Mouse (Mus musculus): Measurements from ENCODE around the gene Nbeal2.
A peak's percentile ranks its signal among the peaks of the same experiment; 100 is the strongest.
"Not testable (repeated sequence)": the region's sequence is repeated elsewhere in the genome, so short reads cannot be mapped to it uniquely, and the experiment has no call there.

The Nbeal2 gene

GRCm38 (mm10) chr9:110653655-110654461, at the start of gene Nbeal2:
Gene Nbeal2, minus strand, starts transcription at chr9:110654161.
- DNase-seq (ENCODE audit: low spot score) = peak; percentile 86

- DNase-seq (ENCODE audit: low spot score) = no peak
These were observed 48.9 kb upstream of the Nbeal2 start for GRCm38 (mm10) chr9:110702848-110703247.

DNA sequence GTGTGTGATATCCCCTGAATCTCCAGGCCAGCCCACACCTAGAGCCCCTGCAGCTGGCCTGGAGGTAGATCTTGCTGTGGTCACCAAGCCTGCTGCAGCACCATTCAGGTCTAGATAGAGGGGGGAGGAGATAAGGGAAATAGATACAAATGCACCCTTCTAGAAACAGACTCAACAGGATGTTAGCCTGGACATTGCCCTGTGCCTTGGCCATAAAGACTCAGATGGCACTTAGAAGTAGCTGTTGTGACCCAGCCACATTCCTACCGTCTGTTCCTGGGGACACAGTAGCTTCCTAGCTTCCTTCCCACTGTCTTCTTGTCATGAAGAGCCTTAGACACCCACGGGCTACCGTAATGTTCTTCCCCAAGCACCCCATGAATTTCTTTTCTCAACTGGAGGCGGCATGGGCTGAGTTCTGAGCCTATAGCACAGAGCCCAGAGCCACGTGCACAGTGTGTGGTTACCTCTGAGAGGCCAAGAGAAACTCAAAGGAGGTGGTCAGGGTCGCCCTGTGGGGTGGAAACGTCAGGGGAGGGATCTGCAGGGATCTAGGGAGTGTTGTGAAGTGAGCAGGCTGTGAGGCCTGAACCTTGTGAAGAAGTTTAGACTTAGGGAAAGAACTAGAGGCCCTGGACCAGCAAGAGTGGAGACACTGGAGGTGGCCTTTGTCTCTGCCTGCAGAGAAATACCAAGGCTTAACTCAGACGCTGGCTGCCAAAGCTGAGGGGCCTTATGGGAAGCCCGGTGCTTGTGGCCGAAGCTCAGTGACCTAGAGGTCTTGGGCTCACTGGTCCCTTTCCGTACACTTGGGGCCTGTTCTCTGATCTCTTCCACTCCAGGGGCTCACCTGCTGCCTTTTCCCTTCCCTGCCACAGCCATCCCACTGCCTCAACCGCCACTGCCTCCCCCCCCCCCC, 47.4 kb upstream of the Nbeal2 start:
- DNase-seq (ENCODE audit: low spot score) = no peak

DNA sequence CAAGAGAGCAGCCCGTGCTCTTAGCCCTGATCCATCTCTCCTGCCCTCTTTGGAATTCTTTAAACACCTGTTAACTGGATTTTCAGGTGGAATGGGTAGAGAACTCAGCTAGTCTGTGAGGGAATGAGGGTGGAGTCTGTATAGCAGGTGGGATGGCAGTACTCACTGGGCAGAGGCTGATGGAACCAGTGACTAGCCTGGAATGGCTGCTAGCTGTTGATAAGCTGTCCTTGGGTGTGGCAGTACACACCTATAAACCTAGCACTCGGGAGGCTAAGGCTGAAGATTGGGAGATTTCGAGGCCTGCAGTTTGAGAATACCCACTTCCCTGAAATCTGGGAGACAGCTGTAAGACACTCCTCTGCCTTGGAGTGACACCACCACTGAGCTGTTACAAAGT, 45.6 kb upstream of the Nbeal2 start:
- no peak for DNase-seq (ENCODE audit: low spot score)

GRCm38 (mm10) chr9:110697465-110697864, 43.5 kb upstream of the Nbeal2 start:
- DNase-seq (ENCODE audit: low spot score) = no peak

GRCm38 (mm10) chr9:110696427-110696826, 42.5 kb upstream of the Nbeal2 start:
- DNase-seq (ENCODE audit: low spot score) = no peak

DNA sequence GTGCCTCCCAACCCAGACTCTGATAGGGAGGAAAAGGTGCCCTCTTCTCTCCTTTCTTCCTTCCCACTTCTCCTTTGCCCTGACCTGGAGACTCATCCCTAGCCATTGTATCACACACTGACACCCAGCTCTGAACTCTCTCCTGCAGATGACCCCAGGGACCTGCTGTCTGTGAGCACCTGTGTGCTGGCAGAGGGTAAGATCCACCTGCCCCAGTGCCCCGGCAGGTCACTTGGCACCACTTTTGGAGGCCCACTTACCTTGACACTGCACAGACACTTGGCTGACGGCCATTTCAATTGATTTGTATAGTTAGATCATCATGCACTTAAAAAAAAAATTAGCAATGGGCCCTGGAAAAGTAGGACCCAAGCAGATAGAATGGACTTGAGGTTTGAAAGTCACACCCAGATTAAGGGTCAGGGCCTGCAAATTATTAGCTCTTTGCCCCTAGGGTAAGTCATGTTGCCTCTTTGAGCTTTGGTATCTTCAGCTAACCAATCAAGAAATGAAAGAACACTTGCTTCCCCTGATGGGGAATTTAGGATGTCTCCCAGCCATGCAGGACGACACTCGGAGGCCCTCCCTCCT, 41.3 kb upstream of the Nbeal2 start:
- DNase-seq (ENCODE audit: low spot score) = no peak

GRCm38 (mm10) chr9:110689261-110689779, 35.4 kb upstream of the Nbeal2 start:
- DNase-seq (ENCODE audit: low spot score) = no peak

DNA sequence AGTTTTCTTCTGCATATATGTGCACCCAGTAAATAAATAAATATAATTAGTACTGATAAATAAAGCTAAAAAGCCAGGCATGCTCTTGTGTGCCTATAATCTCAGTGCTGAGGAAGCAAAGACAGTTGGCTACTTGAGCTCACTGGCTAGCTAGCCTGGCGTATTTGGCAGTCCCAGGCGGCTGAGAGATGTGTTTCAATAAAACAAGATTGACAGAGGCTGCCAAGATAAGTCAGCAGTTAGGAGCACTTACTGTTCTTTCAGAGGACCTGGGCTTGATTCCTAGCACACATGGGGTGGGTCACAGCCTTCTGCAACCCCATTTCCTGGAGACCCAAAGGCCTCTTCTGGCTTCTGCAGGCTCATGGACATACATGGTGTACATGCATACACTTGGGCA, 33.9 kb upstream of the Nbeal2 start:
- DNase-seq (ENCODE audit: low spot score) = no peak

- no peak for DNase-seq (ENCODE audit: low spot score)
These were observed 33.1 kb upstream of the Nbeal2 start for GRCm38 (mm10) chr9:110687061-110687460.

DNA sequence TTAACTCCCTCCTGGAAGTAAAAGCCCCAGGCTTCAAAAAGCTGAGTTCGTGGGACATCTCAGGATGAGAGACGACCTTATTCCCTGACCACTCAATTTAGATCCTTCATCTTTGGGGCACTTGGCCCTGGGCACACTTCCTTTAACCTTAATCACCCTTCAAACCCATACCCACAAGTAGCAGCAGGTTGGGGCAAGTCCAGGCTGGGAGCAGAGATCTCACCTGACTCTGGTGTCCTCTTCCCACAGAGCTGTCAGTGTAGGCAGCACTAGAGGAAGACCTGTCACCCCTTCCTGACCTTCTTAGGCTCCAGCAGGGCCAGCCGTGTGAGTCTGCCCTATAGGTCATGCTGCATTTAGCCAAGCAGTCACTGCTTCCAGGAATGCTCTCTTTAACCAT, 32.5 kb upstream of the Nbeal2 start:
- no peak for DNase-seq (ENCODE audit: low spot score)

DNA sequence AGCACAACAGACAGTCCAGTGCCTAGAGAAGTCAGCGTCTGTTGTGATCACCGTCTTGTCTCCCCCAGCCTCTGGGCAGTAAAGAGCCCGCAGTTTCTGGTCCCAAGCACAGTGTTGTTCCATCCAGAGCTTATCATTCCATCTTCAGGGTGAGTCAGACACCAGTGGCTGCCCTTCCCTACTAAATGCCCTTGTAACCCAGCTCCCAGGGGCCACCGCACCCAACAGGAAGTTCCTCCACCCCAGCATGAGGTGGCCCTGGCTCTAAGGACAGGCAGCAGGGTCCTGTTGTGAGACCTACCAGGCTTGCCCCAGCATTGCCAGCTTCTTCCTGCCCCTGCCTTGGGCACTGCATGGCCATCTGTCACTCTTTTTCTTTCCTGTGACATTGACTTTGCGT, 31.6 kb upstream of the Nbeal2 start:
- DNase-seq (ENCODE audit: low spot score) = no peak

DNA sequence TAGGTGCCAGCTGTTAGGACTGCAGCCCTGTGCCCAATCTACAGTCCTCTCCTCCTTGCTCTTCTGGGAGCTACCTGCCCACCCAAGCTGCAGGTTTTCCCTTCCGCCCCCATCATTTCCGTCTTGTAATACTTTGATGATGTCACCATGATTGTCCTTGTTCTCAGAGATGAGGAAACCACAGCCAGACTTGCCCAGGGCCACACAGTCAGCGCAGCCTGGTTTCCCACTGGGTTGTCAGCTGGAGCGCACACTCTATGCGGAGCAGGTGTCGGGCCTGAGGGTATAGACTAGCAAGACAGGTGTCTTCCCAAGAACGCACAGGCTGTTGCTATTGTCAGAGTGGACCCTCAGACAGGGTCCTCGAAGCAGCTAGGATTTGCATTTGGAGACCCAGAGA, 31.2 kb upstream of the Nbeal2 start:
- no peak for DNase-seq (ENCODE audit: low spot score)

GRCm38 (mm10) chr9:110684100-110684831, 30.3 kb upstream of the Nbeal2 start:
- peak; percentile 77 for DNase-seq (ENCODE audit: low spot score)

DNA sequence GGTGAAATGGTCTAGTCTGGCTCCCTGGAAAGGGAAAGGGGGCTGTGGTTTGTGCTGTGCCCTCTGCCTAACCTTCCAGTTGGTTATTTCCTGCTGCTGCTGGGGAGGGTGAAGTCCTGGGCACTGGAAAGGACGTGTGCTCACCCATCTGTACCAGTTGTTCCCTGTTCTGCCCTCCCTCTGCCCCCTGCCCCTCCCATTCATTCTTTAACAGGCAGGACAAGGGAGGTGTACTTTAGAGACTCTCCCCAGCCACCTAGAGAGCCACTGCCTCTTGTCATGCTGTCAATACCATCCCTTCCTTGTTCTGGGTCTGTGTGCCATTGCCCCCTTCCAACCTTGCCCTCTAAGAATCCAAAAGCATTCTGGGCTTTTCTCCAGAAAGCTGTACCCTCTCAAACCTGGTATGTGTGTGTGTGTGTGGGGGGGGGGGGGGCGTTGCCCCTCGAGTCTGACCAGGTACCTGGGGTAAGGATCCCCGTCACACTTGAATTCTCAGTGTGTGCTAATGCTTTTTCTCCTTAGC, 29.7 kb upstream of the Nbeal2 start:
- DNase-seq (ENCODE audit: low spot score) = no peak

DNA sequence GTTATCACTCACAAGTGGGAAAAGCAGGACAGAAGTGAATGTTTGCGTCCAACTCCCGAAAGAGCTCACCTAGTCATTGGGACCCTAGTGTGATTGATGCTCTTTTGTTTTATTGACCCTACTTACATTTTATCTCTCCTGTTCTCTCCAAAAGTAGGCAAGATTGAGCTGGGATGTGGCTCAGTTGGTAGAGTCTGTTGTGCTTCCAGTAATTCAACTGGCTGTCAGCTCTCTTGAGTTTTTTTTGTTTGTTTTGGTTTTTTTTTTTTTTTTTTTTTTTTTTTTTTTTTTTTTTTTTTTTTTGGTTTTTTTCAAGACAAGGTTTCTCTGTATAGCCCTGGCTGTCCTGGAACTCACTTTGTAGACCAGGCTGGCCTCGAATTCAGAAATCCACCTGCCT, 28.7 kb upstream of the Nbeal2 start:
- DNase-seq (ENCODE audit: low spot score) = not testable (repeated sequence)

- DNase-seq (ENCODE audit: low spot score) = no peak
These were observed 28.3 kb upstream of the Nbeal2 start for GRCm38 (mm10) chr9:110682255-110682654.

DNA sequence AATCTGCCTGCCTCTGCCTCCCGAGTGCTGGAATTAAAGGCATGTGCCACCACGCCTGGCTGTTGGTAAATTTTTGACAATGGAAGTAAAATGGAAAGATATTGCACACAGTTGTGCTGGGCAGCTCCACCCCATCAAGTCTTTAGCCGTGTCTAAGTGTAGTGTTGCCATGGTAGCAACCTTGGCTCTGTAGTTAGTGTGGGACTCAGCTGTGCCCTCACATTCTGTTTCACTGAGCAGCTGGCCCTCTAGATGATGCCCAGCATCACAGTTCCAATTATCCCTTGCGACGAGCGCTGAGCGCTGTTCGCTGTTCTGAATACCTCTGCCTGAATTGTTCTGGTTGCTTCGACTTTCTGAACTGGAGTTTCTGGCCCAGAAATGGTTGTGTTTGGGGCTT, 27.9 kb upstream of the Nbeal2 start:
- DNase-seq (ENCODE audit: low spot score) = no peak

- DNase-seq (ENCODE audit: low spot score) = no peak
These were observed 27.0 kb upstream of the Nbeal2 start for GRCm38 (mm10) chr9:110680736-110681507.

DNA sequence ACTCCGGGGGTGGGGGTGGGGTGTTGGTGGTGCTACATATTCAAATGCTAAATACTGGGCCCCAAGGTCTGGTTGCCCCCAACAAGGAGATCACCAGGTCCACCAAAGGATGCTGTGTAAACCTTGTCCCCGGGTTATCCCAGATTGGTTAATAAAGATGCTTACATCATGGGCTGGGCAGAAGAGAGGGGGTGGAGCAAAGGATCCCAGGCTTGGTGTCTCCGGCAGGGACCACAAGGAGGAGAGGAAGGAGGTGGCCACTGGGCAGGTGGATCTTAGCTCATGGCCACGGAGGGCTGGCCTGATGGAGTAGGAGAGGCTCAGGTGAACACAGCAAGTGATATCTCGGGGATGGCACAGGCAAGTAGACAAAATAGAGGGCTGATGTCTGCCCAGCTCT, 24.9 kb upstream of the Nbeal2 start:
- DNase-seq (ENCODE audit: low spot score) = no peak

DNA sequence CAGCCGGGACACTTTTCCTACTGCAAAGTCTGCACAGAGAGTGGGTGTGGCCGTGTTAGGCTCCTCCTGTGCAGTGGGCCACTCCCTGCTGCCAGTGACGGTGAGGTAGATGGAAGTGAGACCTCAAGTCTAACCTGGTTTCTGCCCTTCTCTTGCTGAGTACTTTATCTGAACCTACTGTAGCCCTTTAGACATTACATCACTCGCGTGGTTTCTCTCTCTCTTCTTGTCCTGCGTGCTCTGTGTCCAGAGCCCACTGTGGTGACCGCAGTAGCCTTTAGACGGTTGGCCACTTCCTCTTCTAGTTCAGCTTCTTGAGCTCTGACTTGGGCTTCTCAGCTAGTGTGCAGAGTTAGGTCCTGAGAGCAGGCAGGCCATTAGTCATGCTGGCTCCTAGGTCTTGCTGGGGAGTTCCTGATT, 22.5 kb upstream of the Nbeal2 start:
- no peak for DNase-seq (ENCODE audit: low spot score)
